Mouse (Mus musculus) ovary, postnatal 14 days (tissue): ENCODE results near the gene 2010106E10Rik.

Source experiments
- DNase-seq: peaks from one replicate; pipeline ENCODE4 v3.0.0; 2022; ENCODE audit warnings: low spot score

2010106E10Rik gene

DNA sequence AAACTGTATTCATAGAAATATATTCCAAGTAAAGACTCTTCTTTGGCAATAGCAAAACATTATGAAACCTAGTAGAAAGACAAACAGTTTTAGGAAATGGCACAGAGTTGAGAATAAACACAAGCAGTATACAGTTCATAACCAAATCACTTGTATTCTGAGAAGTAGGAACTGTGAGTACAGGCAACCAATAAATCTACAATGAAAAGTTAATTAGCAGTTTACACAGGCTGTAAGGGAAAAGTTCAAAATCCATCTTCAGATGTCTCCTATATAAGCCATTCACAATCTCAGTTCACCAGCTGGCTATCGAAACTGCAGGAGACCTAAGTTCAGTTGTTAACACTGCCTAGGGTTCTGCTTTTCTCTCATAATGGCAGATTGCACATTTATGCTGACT, at the start of gene 2010106E10Rik:
2010106E10Rik (plus strand) TSS at position 301 of the 400 bp plus-strand sequence.
- no peak for DNase-seq

DNA sequence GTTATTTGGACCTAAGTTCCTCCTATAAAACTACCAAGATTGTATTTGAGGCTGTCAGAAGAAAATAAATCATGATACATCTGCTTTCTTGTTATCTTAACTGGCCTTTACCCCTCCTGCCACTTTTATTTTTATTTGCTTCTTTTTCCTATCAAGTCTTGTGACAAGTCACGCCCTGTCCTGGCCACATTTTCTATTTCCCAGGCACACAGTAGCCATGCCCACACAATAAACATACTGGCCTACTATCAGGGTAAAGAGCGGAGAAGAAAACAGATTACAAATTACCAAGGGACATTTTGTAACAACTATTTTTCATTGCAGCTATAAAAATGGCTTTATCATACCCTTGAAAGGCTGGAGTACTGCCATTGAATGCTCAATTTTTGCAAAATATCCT, 10.6 kb downstream of the 2010106E10Rik start:
- no peak for DNase-seq

DNA sequence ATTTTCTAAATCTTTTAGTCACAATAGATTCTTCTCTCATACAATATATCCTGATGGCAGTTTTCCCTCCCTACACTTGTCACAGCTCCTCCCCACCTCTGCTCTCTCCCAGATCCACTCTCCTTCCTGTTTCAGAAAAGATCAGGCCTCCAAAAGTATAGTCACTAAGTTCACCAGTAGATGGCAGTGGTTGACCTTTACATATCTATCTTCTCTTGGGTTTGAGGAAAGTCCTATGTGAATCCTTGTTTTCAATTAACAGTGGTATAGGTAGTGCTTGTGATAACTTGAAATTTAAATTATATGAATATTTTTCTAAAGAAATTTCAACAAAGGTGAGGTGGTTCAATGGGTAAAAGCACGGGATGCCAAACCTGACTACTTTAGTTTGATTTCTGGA, 29.7 kb downstream of the 2010106E10Rik start:
- DNase-seq: peak; percentile 5

DNA sequence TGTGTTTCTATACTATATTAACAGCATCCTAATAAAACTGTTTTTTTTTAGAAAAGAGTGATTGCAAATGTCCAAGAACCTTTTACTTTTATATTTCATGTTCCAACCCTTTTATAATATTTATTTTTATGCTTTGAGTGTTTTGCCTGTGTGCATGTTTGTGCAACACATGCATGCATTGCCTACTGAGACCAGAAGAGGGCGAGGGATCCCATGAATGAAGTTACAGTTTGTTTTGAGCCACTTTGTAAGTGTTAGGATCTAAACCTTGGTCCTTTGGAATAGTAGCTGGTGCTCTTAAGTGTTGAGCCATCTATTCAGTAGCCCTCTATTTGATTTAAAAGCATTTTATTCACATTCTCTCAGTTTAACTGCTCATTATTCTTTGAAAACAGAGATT, 48.0 kb downstream of the 2010106E10Rik start:
- DNase-seq: no peak

DNA sequence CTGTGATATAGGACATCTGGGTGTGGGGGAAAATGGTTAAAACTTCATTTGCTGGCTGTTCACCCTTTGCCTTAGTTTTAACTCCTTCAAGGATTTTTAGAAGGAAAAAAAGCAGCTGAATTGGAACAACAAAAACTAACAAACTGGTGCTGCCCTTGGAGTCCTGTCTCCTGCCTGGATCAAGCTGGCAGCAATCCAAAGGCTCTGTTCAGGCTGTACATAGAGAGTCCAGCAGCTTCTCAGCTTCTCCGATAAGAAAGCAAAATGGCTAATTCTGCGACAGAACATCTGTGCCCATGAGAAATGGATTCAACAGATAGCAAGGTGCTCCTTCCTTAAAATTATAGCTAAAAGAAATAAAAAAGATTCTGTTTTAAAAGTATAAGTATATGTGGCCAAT, 72.6 kb downstream of the 2010106E10Rik start:
- peak; percentile 0 for DNase-seq

DNA sequence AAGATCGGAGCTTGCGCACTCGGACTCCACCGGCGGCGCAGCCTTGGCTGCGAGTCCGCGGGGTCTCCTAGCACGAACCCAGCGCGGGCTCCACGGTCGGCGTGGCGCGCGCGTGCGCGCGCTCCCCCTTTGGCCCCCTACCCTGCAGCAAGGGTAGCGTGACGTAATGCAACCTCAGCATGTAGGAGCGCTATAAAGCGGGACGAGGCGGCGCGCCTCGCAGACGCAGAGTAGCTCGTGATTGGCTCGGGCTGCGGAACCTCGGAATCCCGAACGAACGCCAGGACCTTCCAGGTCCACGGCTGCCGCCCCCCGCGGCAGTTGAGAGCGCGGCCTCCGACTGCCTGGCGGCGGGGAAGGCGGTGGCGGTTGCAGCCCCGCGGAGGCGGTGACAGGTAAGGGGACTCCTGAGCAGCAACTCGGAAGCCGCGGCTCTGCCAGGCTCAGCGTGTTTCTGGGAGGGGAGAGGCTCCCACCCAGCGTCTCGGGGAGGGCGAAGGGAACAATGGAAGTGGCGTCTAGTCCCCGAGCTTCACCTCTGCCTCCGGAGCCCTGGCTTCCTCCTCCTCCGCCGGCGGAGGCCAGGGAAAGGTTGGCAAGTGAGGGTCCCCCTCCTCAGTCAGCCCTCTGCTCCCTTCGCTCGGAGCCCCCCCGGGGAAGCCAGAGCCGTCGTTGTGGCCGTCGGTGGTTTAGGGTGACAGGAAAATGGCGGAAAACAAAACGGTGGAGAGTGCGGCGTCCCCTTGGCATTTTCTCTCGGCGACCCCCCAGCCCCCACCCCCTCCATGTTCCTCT, 105.6 kb downstream of the 2010106E10Rik start, which contains the start of gene Zfp711:
Zfp711 (plus strand) TSS at position 16 of the 795 bp plus-strand sequence.
- peak; percentile 18 for DNase-seq

DNA sequence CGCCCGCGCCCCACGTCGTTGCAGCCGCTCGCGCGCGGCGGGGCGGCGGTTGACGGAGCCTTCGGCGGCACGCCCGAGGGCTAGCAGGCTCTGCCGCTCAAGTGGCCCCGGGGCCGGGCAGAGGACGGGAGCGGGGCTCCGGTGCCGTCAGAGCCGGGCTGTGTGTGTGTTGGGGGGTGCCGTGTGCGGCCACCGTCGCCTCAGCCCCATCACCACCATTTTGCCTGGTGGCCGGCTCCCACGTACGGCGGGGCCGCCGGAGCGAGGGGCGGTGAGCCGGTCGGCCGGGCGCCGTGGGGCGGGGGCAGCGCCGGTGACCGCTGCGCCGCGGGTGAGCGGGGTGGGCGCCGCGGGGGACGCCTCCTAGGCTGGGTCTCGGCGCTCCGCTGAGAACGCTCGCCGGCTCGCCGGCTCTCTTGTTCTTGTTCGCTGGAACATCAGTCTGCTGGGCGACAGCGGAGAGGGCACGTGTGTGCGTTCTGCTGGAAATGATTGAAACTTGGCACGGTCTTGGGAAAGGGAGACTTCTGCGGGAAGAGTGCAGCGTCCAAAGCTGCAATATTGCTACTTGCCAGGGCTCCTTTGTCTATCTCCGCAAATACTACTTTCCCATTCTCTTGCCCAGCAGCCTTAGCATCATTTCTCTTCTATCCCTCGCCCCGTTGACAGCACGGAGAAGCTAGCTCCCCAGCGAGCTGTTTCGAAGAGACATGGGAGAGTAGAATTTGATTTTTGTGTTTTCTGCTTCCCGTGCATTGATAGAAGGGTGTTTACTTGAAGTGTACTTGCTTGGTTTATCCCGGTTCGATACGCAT, 106.4 kb downstream of the 2010106E10Rik start:
- peak; percentile 6 for DNase-seq
